Mouse (Mus musculus) CH12.LX (cell line): ENCODE results near the gene Kpna7. TPM values are rescaled to one million over a fixed set of nuclear protein-coding genes. Genes with fewer than 3 reads are reported as not detected.

Experiments
- DNase-seq: peaks from one replicate; pipeline ENCODE4 v3.0.0-alpha.2; 2013; ENCODE audit errors: extremely low read depth
- H3K27ac ChIP-seq: 2 replicates; pipeline ENCODE4 v1.5.1; 2012; ENCODE audit warnings: low read depth, mild to moderate bottlenecking, control low read depth, moderate library complexity; ENCODE audit not compliant: insufficient read depth
- H3K27me3 ChIP-seq: replicated peaks from 2 replicates; pipeline ENCODE3; 2012; ENCODE audit warnings: inconsistent platforms
- H3K36me3 ChIP-seq, 2 experiments: replicated peaks in 1 of 2; 2 replicates each; pipeline versions ENCODE3 to v1.6.1; 2012; ENCODE audit warnings: inconsistent platforms in 1 of 2, low read length in 1 of 2, mild to moderate bottlenecking in 1 of 2, mixed read lengths in 1 of 2, moderate library complexity in 1 of 2; ENCODE audit not compliant: control insufficient read depth in 1 of 2, insufficient read depth in 1 of 2
- H3K4me1 ChIP-seq, 2 experiments: 2 replicates each; pipeline ENCODE4 v1.6.1; 2012; ENCODE audit warnings: inconsistent platforms in 1 of 2, moderate library complexity in 1 of 2; ENCODE audit not compliant: insufficient read depth in 2 of 2, control insufficient read depth in 1 of 2
- H3K4me2 ChIP-seq: 2 replicates; pipeline ENCODE4 v1.6.1; 2012; ENCODE audit warnings: low read depth, mild to moderate bottlenecking, control low read depth; ENCODE audit not compliant: poor library complexity, insufficient read depth, severe bottlenecking
- H3K4me3 ChIP-seq, 3 experiments: fragments of 150-350 bp in 1 of 3; sonication (generic) in 1 of 3; replicated peaks in 1 of 3; 2 replicates each; pipeline versions ENCODE3 to v1.5.1; 2011 to 2012; ENCODE audit warnings: low read depth in 2 of 3, low read length in 2 of 3, mild to moderate bottlenecking in 2 of 3, moderate library complexity in 2 of 3, control low read depth in 1 of 3, improper control_type of control experiment in 1 of 3, inconsistent platforms in 1 of 3, mixed read lengths in 1 of 3; ENCODE audit not compliant: poor library complexity in 1 of 3
- H3K79me2 ChIP-seq: replicated peaks from 2 replicates; pipeline ENCODE4 v1.6.1; 2012; ENCODE audit warnings: mild to moderate bottlenecking, moderate library complexity; ENCODE audit not compliant: control insufficient read depth, poor library complexity, insufficient read depth, severe bottlenecking; ENCODE audit errors: extremely low read depth
- H3K9ac ChIP-seq: 2 replicates; pipeline ENCODE4 v1.6.1; 2012; ENCODE audit warnings: low read depth, mild to moderate bottlenecking, control low read depth, moderate library complexity; ENCODE audit not compliant: insufficient read depth
- H3K9me3 ChIP-seq: replicated peaks from 2 replicates; pipeline ENCODE3; 2012; ENCODE audit warnings: low read length, inconsistent platforms, mixed read lengths
- BHLHE40 ChIP-seq: IDR thresholded peaks from 2 replicates; pipeline ENCODE4 v1.6.1; 2011; ENCODE audit warnings: mild to moderate bottlenecking, low read depth, low read length, improper control_type of control experiment
- CHD1 ChIP-seq: IDR thresholded peaks from 2 replicates; pipeline ENCODE4 v1.6.1; 2012; ENCODE audit warnings: low read depth, low read length, improper control_type of control experiment, inconsistent platforms
- E2F4 ChIP-seq: IDR thresholded peaks from 2 replicates; pipeline ENCODE4 v1.6.1; 2011; ENCODE audit warnings: low read depth, low read length, improper control_type of control experiment; ENCODE audit not compliant: insufficient replicate concordance
- ELF1 ChIP-seq: IDR thresholded peaks from 2 replicates; pipeline ENCODE4 v1.6.1; 2014; ENCODE audit warnings: low read depth, mild to moderate bottlenecking, inconsistent platforms, low read length, improper control_type of control experiment
- ETS1 ChIP-seq: conservative IDR thresholded peaks from 2 replicates; pipeline ENCODE4 v1.6.1; 2012; ENCODE audit warnings: low read depth, mild to moderate bottlenecking, inconsistent platforms, low read length, improper control_type of control experiment, moderate library complexity
- GABPA ChIP-seq: IDR thresholded peaks from 2 replicates; pipeline ENCODE4 v1.6.1; 2012; ENCODE audit warnings: low read depth, low read length, improper control_type of control experiment, inconsistent platforms; ENCODE audit not compliant: insufficient replicate concordance
- KAT2A ChIP-seq: IDR thresholded peaks from 2 replicates; pipeline ENCODE4 v1.6.1; 2012; ENCODE audit warnings: low read length, improper control_type of control experiment, inconsistent platforms; ENCODE audit not compliant: insufficient replicate concordance
- MAFK ChIP-seq: IDR thresholded peaks from 2 replicates; pipeline ENCODE4 v1.6.1; 2011; ENCODE audit warnings: low read length, improper control_type of control experiment; ENCODE audit not compliant: insufficient replicate concordance
- MXI1 ChIP-seq: IDR thresholded peaks from 2 replicates; pipeline ENCODE4 v1.6.1; 2011; ENCODE audit warnings: mild to moderate bottlenecking, low read depth, low read length, improper control_type of control experiment
- MYC ChIP-seq: IDR thresholded peaks from 2 replicates; pipeline ENCODE4 v1.6.1; 2011; ENCODE audit warnings: low read depth, mild to moderate bottlenecking, improper control_type of control experiment, low read length
- NELFE ChIP-seq: IDR thresholded peaks from 2 replicates; pipeline ENCODE4 v1.6.1; 2011; ENCODE audit warnings: low read depth, low read length, improper control_type of control experiment
- POLR2AphosphoS2 ChIP-seq: IDR thresholded peaks from 2 replicates; pipeline ENCODE4 v1.6.1; 2011; ENCODE audit warnings: low read depth, low read length, improper control_type of control experiment
- RAD21 ChIP-seq: IDR thresholded peaks from 2 replicates; pipeline ENCODE4 v1.6.1; 2011; ENCODE audit warnings: low read depth, mild to moderate bottlenecking, low read length, improper control_type of control experiment, moderate library complexity
- RCOR1 ChIP-seq: conservative IDR thresholded peaks from 2 replicates; pipeline ENCODE4 v1.6.1; 2012; ENCODE audit warnings: low read depth, mild to moderate bottlenecking, inconsistent platforms, low read length, improper control_type of control experiment
- SIN3A ChIP-seq: IDR thresholded peaks from 2 replicates; pipeline ENCODE4 v1.6.1; 2012; ENCODE audit warnings: low read length, improper control_type of control experiment, inconsistent platforms
- SMC3 ChIP-seq: IDR thresholded peaks from 2 replicates; pipeline ENCODE4 v1.6.1; 2011; ENCODE audit warnings: low read depth, low read length, improper control_type of control experiment
- TCF12 ChIP-seq: IDR thresholded peaks from 2 replicates; pipeline ENCODE4 v1.6.1; 2014; ENCODE audit warnings: low read depth, mild to moderate bottlenecking, inconsistent platforms, low read length, improper control_type of control experiment
- UBTF ChIP-seq: IDR thresholded peaks from 2 replicates; pipeline ENCODE4 v1.6.1; 2012; ENCODE audit warnings: low read depth, mild to moderate bottlenecking, inconsistent platforms, low read length, improper control_type of control experiment, moderate library complexity
- ZC3H11A ChIP-seq: IDR thresholded peaks from 2 replicates; pipeline ENCODE4 v1.6.1; 2012; ENCODE audit warnings: low read depth, mild to moderate bottlenecking, inconsistent platforms, low read length, improper control_type of control experiment
- ZKSCAN1 ChIP-seq: IDR thresholded peaks from 2 replicates; pipeline ENCODE4 v1.6.1; 2012; ENCODE audit warnings: low read depth, inconsistent platforms, low read length, improper control_type of control experiment, borderline replicate concordance
- ZMIZ1 ChIP-seq: IDR thresholded peaks from 2 replicates; pipeline ENCODE4 v1.6.1; 2012; ENCODE audit warnings: low read depth, mild to moderate bottlenecking, inconsistent platforms, low read length, improper control_type of control experiment
- dilution Hi-C: fragments of 300-500 bp; cut with MboI; formaldehyde crosslinking; loops from 2 replicates; pipeline ENCODE4 v1.14.3; 2020; ENCODE audit warnings: low sequenced_read_pairs; ENCODE audit not compliant: extremely low pct_unique_long_range_greater_than_20kb, extremely low pct_ligation_motif_present
- in situ Hi-C: fragments of 300-500 bp; cut with MboI; formaldehyde crosslinking; loops from 3 replicates; pipeline ENCODE4 v1.14.3; 2019; ENCODE audit warnings: low sequenced_read_pairs, low pct_ligation_motif_present, low pct_unique_long_range_greater_than_20kb, mixed read lengths
- polyA plus RNA-seq: library from polyadenylated mRNA; unstranded; fragments of >175 nt; gene quantifications from 2 replicates; pipeline ENCODE4 v1.2.1, GENCODE M21; 2012; ENCODE audit warnings: low read depth; ENCODE audit not compliant: insufficient read length
- total RNA-seq, 2 experiments: library from RNA; depleted of rRNA; stranded (reverse); fragments of 300-350 nt in 1 of 2; fragments of >200 nt in 1 of 2; gene quantifications; 2 replicates each; pipeline ENCODE4 v1.2.3; 2012 to 2014

Kpna7 gene
- total and polyA plus RNA-seq, 3 experiments = 0.26 TPM; not detected in 2

DNA sequence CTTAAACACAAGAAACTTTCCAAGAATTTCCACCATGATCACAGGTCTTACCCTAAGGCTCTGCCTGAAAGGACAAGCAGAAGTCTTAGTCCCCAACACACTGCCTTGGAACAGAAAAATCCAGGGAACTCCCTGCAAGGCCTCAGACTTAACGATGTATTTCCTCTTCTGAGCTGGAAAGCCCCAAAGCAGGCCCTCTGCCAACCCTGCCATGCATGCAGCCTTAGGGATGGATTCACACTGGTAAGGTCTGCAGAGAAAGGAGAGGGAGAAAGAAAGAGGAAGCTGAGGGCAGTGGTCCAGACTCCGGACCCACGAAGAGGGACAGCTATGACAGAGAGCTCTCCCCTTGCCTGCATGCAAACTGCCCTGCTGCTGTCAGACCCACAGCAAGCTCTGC, 120.4 kb downstream of the Kpna7 start:
- Histone ChIP-seq H3K9me3 (no peaks in the 10 kb centered on the region), H3K79me2 (no peaks in the 10 kb centered on the region), H3K4me3 (no peak overlapping the region)
- in situ Hi-C loops = no loop called here
- no peak for TF ChIP-seq RCOR1
- TF ChIP-seq, all 38 proteins: peak for 0
- Histone ChIP-seq H3K27me3 (peaks cover 23% of the 10 kb centered on the region), H3K27ac (no peak overlapping the region), H3K9ac (no peak overlapping the region), H3K4me2 (no peak overlapping the region), H3K36me3 (peaks cover 0 to 3% of the 10 kb centered on the region in 2 experiments), H3K4me1 (peaks cover 8 to 23% of the 10 kb centered on the region in 2 experiments; a peak in 3 of 4 replicates)
- no peak for DNase-seq
- dilution Hi-C loops = no loop called here

DNA sequence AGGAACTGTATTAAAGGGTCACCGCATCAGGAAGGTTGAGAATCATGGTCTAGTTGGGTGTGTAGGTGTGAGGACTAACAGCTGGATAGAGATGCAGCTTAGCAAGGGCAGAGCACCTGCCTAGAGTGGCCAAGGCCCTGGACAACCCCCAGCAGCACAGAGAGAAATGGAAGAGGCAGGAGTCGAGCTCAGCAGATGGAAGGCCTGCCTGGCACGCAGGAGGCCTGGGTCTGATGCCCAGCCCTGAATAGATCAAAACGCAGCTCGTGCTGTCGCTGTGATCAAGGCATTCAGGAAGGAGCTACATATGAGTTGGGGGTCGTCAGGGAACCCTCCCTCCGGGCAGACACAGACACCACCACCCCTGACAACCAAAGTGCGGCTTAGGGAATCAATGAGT, 125.6 kb downstream of the Kpna7 start:
- Histone ChIP-seq H3K27ac (no peak overlapping the region), H3K4me1 (peaks cover 0 to 11% of the 10 kb centered on the region in 2 experiments; a peak in 2 of 4 replicates), H3K27me3 (no peaks in the 10 kb centered on the region), H3K4me2 (no peak overlapping the region), H3K4me3 (no peak overlapping the region), H3K79me2 (no peaks in the 10 kb centered on the region), H3K9ac (no peak overlapping the region), H3K36me3 (peaks cover 0 to 9% of the 10 kb centered on the region in 2 experiments), H3K9me3 (no peaks in the 10 kb centered on the region)
- TF ChIP-seq RCOR1 (no peak), ZKSCAN1 (no peak), POLR2AphosphoS2 (no peak), NELFE (no peak), ETS1 (no peak), E2F4 (no peak), MYC (no peak), ZC3H11A (no peak), UBTF (no peak), MXI1 (no peak), BHLHE40 (no peak), CHD1 (no peak)
- DNase-seq = no peak
- dilution Hi-C loops (no loop called here), in situ Hi-C loops (no loop called here)

DNA sequence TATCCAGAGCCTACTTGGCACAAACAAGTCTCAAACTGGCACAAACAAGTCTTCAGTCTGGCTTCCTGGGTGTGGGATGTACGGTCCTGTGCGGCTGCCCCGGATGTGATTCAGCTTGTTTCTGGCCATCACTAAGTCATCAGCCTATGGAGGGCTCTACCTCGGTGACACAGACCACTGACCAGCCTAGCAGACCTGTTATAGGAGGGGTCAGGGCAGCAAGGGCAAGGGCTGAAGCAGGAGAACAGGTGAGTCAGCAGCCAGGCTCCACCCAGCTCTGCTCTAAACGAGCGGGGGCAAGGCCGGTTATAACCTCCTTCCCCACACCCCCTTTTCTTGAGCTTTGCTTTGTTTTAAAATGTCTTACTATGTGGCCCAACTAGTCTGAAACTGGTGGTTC, 129.4 kb downstream of the Kpna7 start:
- no peaks in the 10 kb centered on the region for H3K27me3 ChIP-seq
- TF ChIP-seq MAFK (no peak), KAT2A (no peak), RAD21 (no peak), ELF1 (no peak), ZMIZ1 (no peak), SIN3A (no peak), BHLHE40 (no peak), TCF12 (no peak), CHD1 (no peak), ETS1 (no peak), POLR2AphosphoS2 (no peak), SMC3 (no peak), GABPA (no peak), E2F4 (no peak)
- dilution Hi-C loops (no loop called here), in situ Hi-C loops (no loop called here)
- no peak overlapping the region for H3K27ac ChIP-seq
- no peaks in the 10 kb centered on the region; the same call in 1 of the 2 replicates for H3K79me2 ChIP-seq
- H3K9me3 ChIP-seq = no peaks in the 10 kb centered on the region
- H3K4me1 ChIP-seq = peaks cover 0 to 6% of the 10 kb centered on the region in 2 experiments; a peak in 1 of 4 replicates
- no peak for DNase-seq
- H3K4me3 ChIP-seq = no peak overlapping the region
- no peak overlapping the region for H3K4me2 ChIP-seq
- peaks cover 0 to 9% of the 10 kb centered on the region in 2 experiments for H3K36me3 ChIP-seq
- H3K9ac ChIP-seq = no peak overlapping the region
